10 mouse cellular contexts compared by ENCODE assay signal in genomic region chr19:16325911-16326310, GRCm38 (mm10).
DNase-seq lines count a peak whose midpoint lies in the region.
"Had no signal": no experiment of that assay in that cellular context is flagged by ENCODE, and none has a peak within 500 bp of the region (broad histone marks: within the 10 kb centered on the region; RNA-seq: fewer than 3 reads in every experiment).

No protein-coding gene starts in this region.

- peak; percentile 31 for DNase-seq in embryo, embryonic 10 days (ENCODE audit: low spot score)
- DNase-seq in embryo, embryonic 9.5 days (ENCODE audit: extremely low spot score) = no peak
- DNase-seq in adrenal gland, postnatal 14 days = peak; percentile 67
- DNase-seq in kidney, adult 18-20 months = peak; percentile 68
- DNase-seq in lung, postnatal 25 days (ENCODE audit: low spot score) = peak; percentile 75
- no peak for DNase-seq in cerebellum, adult 9-11 months
- no peak for DNase-seq in layer of hippocampus, adult 11-12 months (ENCODE audit: low spot score)
- DNase-seq in gastrocnemius, postnatal 4 days (ENCODE audit: low spot score in 2 of 2) = no peak
- DNase-seq: cerebellum, adult 11 months; liver, embryonic 13.5 days had no signal

Comparison
In these comparisons a context has a peak if more than half of its experiments do, and no peak if none do; other contexts are left out.
1. DNase-seq: peak in embryo, embryonic 10 days (single experiment), adrenal gland, postnatal 14 days (single experiment), kidney, adult 18-20 months (single experiment) and lung, postnatal 25 days (single experiment); none in embryo, embryonic 9.5 days (single experiment), cerebellum, adult 9-11 months (single experiment), layer of hippocampus, adult 11-12 months (single experiment) and gastrocnemius, postnatal 4 days (0 of 2).